13 mouse cellular contexts compared by ENCODE assay signal in genomic region chr13:51799735-51800522, GRCm38 (mm10). TPM values are rescaled to one million over a fixed set of nuclear protein-coding genes. Genes with fewer than 3 reads are reported as not detected.
DNase-seq lines count a peak whose midpoint lies in the region; ATAC-seq and TF ChIP-seq lines count a peak whose summit lies in the region.
"Had no signal": no experiment of that assay in that cellular context is flagged by ENCODE, and none has a peak within 500 bp of the region (broad histone marks: within the 10 kb centered on the region; RNA-seq: fewer than 3 reads in every experiment).

No protein-coding gene starts in this region.

- H3K4me2 ChIP-seq in CH12.LX (ENCODE audit: insufficient read depth, low read depth, poor library complexity, severe bottlenecking), result no peak overlapping the region
- H3K4me2 ChIP-seq in liver, embryonic 11.5 days, result no peak overlapping the region
- no peak overlapping the region for H3K4me2 ChIP-seq in hindbrain, embryonic 14.5 days (replicated peaks)
- H3K4me2 ChIP-seq: limb, embryonic 15.5 days; midbrain, embryonic 12.5 days had no signal

- H3K9ac ChIP-seq in CH12.LX (ENCODE audit: insufficient read depth, low read depth), result no peak overlapping the region
- H3K9ac ChIP-seq in liver, embryonic 11.5 days (ENCODE audit: low read depth, low read length), result no peak overlapping the region
- H3K9ac ChIP-seq in hindbrain, embryonic 14.5 days, result no peak overlapping the region
- H3K9ac ChIP-seq: limb, embryonic 15.5 days; midbrain, embryonic 12.5 days had no signal

- 70% methylated on average over 16 of the region's 16 CpGs for WGBS in liver, embryonic 11.5 days
- 87% methylated on average over 16 of the region's 16 CpGs for WGBS in hindbrain, embryonic 14.5 days

- ATAC-seq in liver, embryonic 11.5 days (replicated peaks; ENCODE audit: low FRiP score), result peak; percentile 70
- ATAC-seq in hindbrain, embryonic 14.5 days (ENCODE audit: low FRiP score), result no peak

- no peak for TF ChIP-seq POLR2A in CH12.LX (IDR thresholded peaks at IDR 0.05; ENCODE audit: low read depth, low read length)

- intact Hi-C loops in left cerebral cortex, postnatal 10 days (cut with DNase I), result no loop called here

- peaks cover 11% of the 10 kb centered on the region for H3K9me3 ChIP-seq in CH12.LX (replicated peaks; ENCODE audit: low read length)
- no peaks in the 10 kb centered on the region for H3K9me3 ChIP-seq in liver, embryonic 11.5 days (ENCODE audit: control insufficient read depth, low read length)
- H3K9me3 ChIP-seq in hindbrain, embryonic 14.5 days (ENCODE audit: control insufficient read depth, low read length), result no peaks in the 10 kb centered on the region
- H3K9me3 ChIP-seq: limb, embryonic 15.5 days; midbrain, embryonic 12.5 days had no signal

- H3K36me3 ChIP-seq in CH12.LX (replicated peaks in 1 of 2; ENCODE audit: control insufficient read depth in 1 of 2, insufficient read depth in 1 of 2, low read length in 1 of 2), result no peaks in the 10 kb centered on the region
- no peaks in the 10 kb centered on the region for H3K36me3 ChIP-seq in liver, embryonic 11.5 days (ENCODE audit: control insufficient read depth, insufficient read depth, low read length)
- H3K36me3 ChIP-seq in hindbrain, embryonic 14.5 days (replicated peaks; ENCODE audit: control insufficient read depth, insufficient read depth), result no peaks in the 10 kb centered on the region
- H3K36me3 ChIP-seq: limb, embryonic 15.5 days; midbrain, embryonic 12.5 days had no signal

- no peak overlapping the region for H3K4me3 ChIP-seq in CH12.LX (replicated peaks in 1 of 3; ENCODE audit: low read depth in 2 of 3, low read length in 2 of 3, poor library complexity in 1 of 3)
- no peak overlapping the region for H3K4me3 ChIP-seq in liver, embryonic 11.5 days (ENCODE audit: low read depth, low read length)
- no peak overlapping the region for H3K4me3 ChIP-seq in hindbrain, embryonic 14.5 days (replicated peaks; ENCODE audit: low read length)
- H3K4me3 ChIP-seq: limb, embryonic 15.5 days; midbrain, embryonic 12.5 days had no signal

- no peaks in the 10 kb centered on the region for H3K27me3 ChIP-seq in CH12.LX (replicated peaks)
- H3K27me3 ChIP-seq in liver, embryonic 11.5 days (replicated peaks; ENCODE audit: control insufficient read depth, insufficient read depth, low read length), result no peaks in the 10 kb centered on the region
- no peaks in the 10 kb centered on the region for H3K27me3 ChIP-seq in hindbrain, embryonic 14.5 days (ENCODE audit: control insufficient read depth, insufficient read depth, low read length)
- H3K27me3 ChIP-seq: limb, embryonic 15.5 days had no signal

- H3K27ac ChIP-seq in CH12.LX (ENCODE audit: insufficient read depth, low read depth), result no peak overlapping the region
- H3K27ac ChIP-seq in liver, embryonic 11.5 days (ENCODE audit: low read depth, low read length), result no peak overlapping the region
- no peak overlapping the region for H3K27ac ChIP-seq in hindbrain, embryonic 14.5 days
- H3K27ac ChIP-seq: limb, embryonic 15.5 days; midbrain, embryonic 12.5 days had no signal

- H3K79me2 ChIP-seq in CH12.LX (replicated peaks; ENCODE audit: control insufficient read depth, extremely low read depth, insufficient read depth, poor library complexity, severe bottlenecking), result no peaks in the 10 kb centered on the region

- DNase-seq in 416B (ENCODE audit: low read depth) (peak; percentile 31), CH12.LX (ENCODE audit: extremely low read depth) (no peak)
- DNase-seq in liver, embryonic 11.5 days (ENCODE audit: low spot score), result no peak
- DNase-seq in naive thymus-derived CD4-positive, alpha-beta T cell, adult 2 months (ENCODE audit: low read depth), result peak; percentile 78
- no peak for DNase-seq in adrenal gland, adult 2 months
- no peak for DNase-seq in left cerebral cortex, postnatal 10 days (ENCODE audit: extremely low spot score in 1 of 2, low spot score in 2 of 2)
- DNase-seq in hindbrain, embryonic 14.5 days (ENCODE audit: low spot score), result no peak
- no peak for DNase-seq in spleen, postnatal 10 days (ENCODE audit: low spot score in 2 of 2)
- DNase-seq: cerebellum, adult 18-20 months; heart, adult 18-20 months; heart, postnatal 10 days had no signal

- no peak for TF ChIP-seq RAD21 in CH12.LX (IDR thresholded peaks at IDR 0.05; ENCODE audit: low read depth, low read length)

- dilution Hi-C loops in CH12.LX (cut with MboI; ENCODE audit: extremely low pct_ligation_motif_present, extremely low pct_unique_long_range_greater_than_20kb, low sequenced_read_pairs), result no loop called here

- H3K4me1 ChIP-seq in CH12.LX (ENCODE audit: control insufficient read depth in 1 of 2, insufficient read depth in 2 of 2), result peaks cover 22 to 52% of the 10 kb centered on the region in 2 experiments
- no peaks in the 10 kb centered on the region; the same call in 1 of the 2 replicates for H3K4me1 ChIP-seq in liver, embryonic 11.5 days (replicated peaks; ENCODE audit: control insufficient read depth, insufficient read depth, low read length)
- H3K4me1 ChIP-seq in hindbrain, embryonic 14.5 days (replicated peaks; ENCODE audit: control insufficient read depth, insufficient read depth, low read length), result no peaks in the 10 kb centered on the region
- H3K4me1 ChIP-seq: limb, embryonic 15.5 days; midbrain, embryonic 12.5 days had no signal

- TF ChIP-seq EP300 in CH12.LX (IDR thresholded peaks at IDR 0.05; ENCODE audit: low read length), result no peak

- in situ Hi-C loops in CH12.LX (cut with MboI; ENCODE audit: low pct_ligation_motif_present, low pct_unique_long_range_greater_than_20kb, low sequenced_read_pairs), result no loop called here

- TF ChIP-seq CTCF in CH12.LX (conservative IDR thresholded peaks at IDR 0.05 in 1 of 2, IDR thresholded peaks at IDR 0.05 in 1 of 2; ENCODE audit: low read depth in 2 of 2, low read length in 2 of 2), result no peak

TF ChIP-seq in CH12.LX, 34 proteins besides CTCF, POLR2A, EP300 and RAD21:
- TF ChIP-seq UBTF (IDR thresholded peaks at IDR 0.05; ENCODE audit: low read depth, low read length) (no peak), SMC3 (IDR thresholded peaks at IDR 0.05; ENCODE audit: low read depth, low read length) (no peak), NRF1 (IDR thresholded peaks at IDR 0.05; ENCODE audit: low read depth, low read length) (no peak), JUN (IDR thresholded peaks at IDR 0.05; ENCODE audit: insufficient read depth, low read depth, low read length) (no peak), ZNF384 (IDR thresholded peaks at IDR 0.05; ENCODE audit: low read depth, low read length) (peak; percentile 39; the same call in 1 of the 2 replicates), PAX5 (IDR thresholded peaks at IDR 0.05; ENCODE audit: low read length) (no peak), ELF1 (IDR thresholded peaks at IDR 0.05; ENCODE audit: low read depth, low read length) (no peak), SIN3A (IDR thresholded peaks at IDR 0.05; ENCODE audit: low read length) (no peak), BHLHE40 (IDR thresholded peaks at IDR 0.05; ENCODE audit: low read depth, low read length) (peak; percentile 36; the same call in 1 of the 2 replicates), MAX (IDR thresholded peaks at IDR 0.05; ENCODE audit: low read length) (0 out of 2 replicates have a peak, but pooled peaks have one; percentile 20), GABPA (IDR thresholded peaks at IDR 0.05; ENCODE audit: insufficient replicate concordance, low read depth, low read length) (no peak)
TF ChIP-seq in CH12.LX: peak in this region for 3.

RNA-seq across cellular contexts. Expression of gene Sema4d, which starts 6.4 kb away (rescaled TPM):
- total RNA-seq in CH12.LX (2012; rRNA removed) (16.7 and 17.8 TPM in 2 replicates), CH12.LX (2014; rRNA removed) (9.8 and 12.8 TPM in 2 replicates)
- 57.6 and 67.1 TPM in 2 replicates for polyA plus RNA-seq in CH12.LX (2012; ENCODE audit: insufficient read length, low read depth)
- polyA plus RNA-seq in liver, embryonic 11.5 days (2014; fragmentation: Nextera tagmentation; extraction: Ambion mirVana), result 18.6 and 21.7 TPM in 2 replicates
- total RNA-seq in adrenal gland, adult 2 months (2021), result 10 to 100 TPM; 14.6 to 15.1 TPM
- polyA plus RNA-seq in adrenal gland, adult 2 months (2012; rRNA removed), result 13.3 and 13.7 TPM in 2 replicates
- total RNA-seq in left cerebral cortex, postnatal 10 days (2021), result 10 to 100 TPM; 66.1 to 77.0 TPM
- polyA plus RNA-seq in hindbrain, embryonic 14.5 days (2014; fragmentation: Nextera tagmentation; extraction: Ambion mirVana), result 16.2 and 17.8 TPM in 2 replicates

RNA-seq across cellular contexts. Expression of gene Gadd45g, which starts 46.5 kb away (rescaled TPM):
- total RNA-seq in CH12.LX (2012; rRNA removed), result 1.2 and 2.7 TPM in 2 replicates
- 2.5 and 3.1 TPM in 2 replicates for total RNA-seq in CH12.LX (2014; rRNA removed)
- 2.9 and 3.6 TPM in 2 replicates for polyA plus RNA-seq in CH12.LX (2012; ENCODE audit: insufficient read length, low read depth)
- 29.4 and 30.4 TPM in 2 replicates for polyA plus RNA-seq in liver, embryonic 11.5 days (2014; fragmentation: Nextera tagmentation; extraction: Ambion mirVana)
- 10 to 100 TPM; 41.0 to 57.6 TPM for total RNA-seq in adrenal gland, adult 2 months (2021)
- 20.8 and 30.2 TPM in 2 replicates for polyA plus RNA-seq in adrenal gland, adult 2 months (2012; rRNA removed)
- 10 to 100 TPM; 12.1 to 15.7 TPM for total RNA-seq in left cerebral cortex, postnatal 10 days (2021)
- polyA plus RNA-seq in hindbrain, embryonic 14.5 days (2014; fragmentation: Nextera tagmentation; extraction: Ambion mirVana), result 38.4 and 43.6 TPM in 2 replicates

Comparison
In these comparisons a context has a peak if more than half of its experiments do, and no peak if none do; other contexts are left out.
1. DNase-seq: peak in 416B (single experiment) and naive thymus-derived CD4-positive, alpha-beta T cell, adult 2 months (single experiment); none in CH12.LX (single experiment), liver, embryonic 11.5 days (single experiment), adrenal gland, adult 2 months (single experiment), left cerebral cortex, postnatal 10 days (0 of 2), hindbrain, embryonic 14.5 days (single experiment) and spleen, postnatal 10 days (0 of 2).